Mouse (Mus musculus): ENCODE results near the gene Idi1.
"Not testable (repeated sequence)": the region's sequence is repeated elsewhere in the genome, so short reads cannot be mapped to it uniquely, and the experiment has no call there.

The Idi1 gene

GRCm38 (mm10) chr13:8885445-8886184 is at the start of gene Idi1:
Idi1 (plus strand) TSS chr13:8885501.
- peak; percentile 95 to 96 for DNase-seq (ENCODE audit: low spot score in 2 of 2)

- no peak for DNase-seq (ENCODE audit: low spot score in 2 of 2)
Observed at GRCm38 (mm10) chr13:8838394-8838793, 46.9 kb upstream of the Idi1 start.

- no peak for DNase-seq (ENCODE audit: low spot score in 2 of 2)
Observed at GRCm38 (mm10) chr13:8839111-8839510, 46.2 kb upstream of the Idi1 start.

GRCm38 (mm10) chr13:8839937-8840336 is 45.4 kb upstream of the Idi1 start:
- DNase-seq (ENCODE audit: low spot score in 2 of 2) = no peak

- no peak for DNase-seq (ENCODE audit: low spot score in 2 of 2)
Observed at GRCm38 (mm10) chr13:8840941-8841340, 44.4 kb upstream of the Idi1 start.

GRCm38 (mm10) chr13:8841846-8842245 is 43.5 kb upstream of the Idi1 start:
- not testable (repeated sequence) for DNase-seq (ENCODE audit: low spot score in 2 of 2)

- no peak for DNase-seq (ENCODE audit: low spot score in 2 of 2)
Observed at GRCm38 (mm10) chr13:8842273-8842672, 43.0 kb upstream of the Idi1 start.

- no peak for DNase-seq (ENCODE audit: low spot score in 2 of 2)
Observed at GRCm38 (mm10) chr13:8847702-8848101, 37.6 kb upstream of the Idi1 start.

GRCm38 (mm10) chr13:8849311-8849710 is 36.0 kb upstream of the Idi1 start:
- DNase-seq (ENCODE audit: low spot score in 2 of 2) = no peak

- DNase-seq (ENCODE audit: low spot score in 2 of 2) = no peak
Observed at GRCm38 (mm10) chr13:8853424-8853823, 31.9 kb upstream of the Idi1 start.

GRCm38 (mm10) chr13:8854769-8855168 is 30.5 kb upstream of the Idi1 start:
- no peak for DNase-seq (ENCODE audit: low spot score in 2 of 2)

GRCm38 (mm10) chr13:8858453-8858852 is 26.8 kb upstream of the Idi1 start:
- DNase-seq (ENCODE audit: low spot score in 2 of 2) = no peak

GRCm38 (mm10) chr13:8860861-8861260 is 24.4 kb upstream of the Idi1 start:
- DNase-seq (ENCODE audit: low spot score in 2 of 2) = no peak

GRCm38 (mm10) chr13:8864990-8865389 is 20.3 kb upstream of the Idi1 start:
- no peak for DNase-seq (ENCODE audit: low spot score in 2 of 2)

- peak in 1 of 2 experiments; percentile 35 for DNase-seq (ENCODE audit: low spot score in 2 of 2)
Observed at GRCm38 (mm10) chr13:8866612-8867011, 18.7 kb upstream of the Idi1 start.

GRCm38 (mm10) chr13:8869578-8870157 is 15.6 kb upstream of the Idi1 start:
- no peak for DNase-seq (ENCODE audit: low spot score in 2 of 2)

GRCm38 (mm10) chr13:8870160-8870509 is 15.2 kb upstream of the Idi1 start:
- DNase-seq (ENCODE audit: low spot score in 2 of 2) = no peak

GRCm38 (mm10) chr13:8870510-8871313 is 14.6 kb upstream of the Idi1 start:
- peak; percentile 80 to 88 for DNase-seq (ENCODE audit: low spot score in 2 of 2)

- DNase-seq (ENCODE audit: low spot score in 2 of 2) = peak in 1 of 2 experiments; percentile 7
Observed at GRCm38 (mm10) chr13:8871314-8871962, 13.9 kb upstream of the Idi1 start, which contains the start of gene Wdr37. Wdr37 (minus strand) TSS chr13:8871909.

- no peak for DNase-seq (ENCODE audit: low spot score in 2 of 2)
Observed at GRCm38 (mm10) chr13:8873776-8874175, 11.5 kb upstream of the Idi1 start.

- no peak for DNase-seq (ENCODE audit: low spot score in 2 of 2)
Observed at GRCm38 (mm10) chr13:8881611-8882010, 3.7 kb upstream of the Idi1 start.

GRCm38 (mm10) chr13:8883870-8884269 is 1.4 kb upstream of the Idi1 start:
- not testable (repeated sequence) for DNase-seq (ENCODE audit: low spot score in 2 of 2)
